Mouse (Mus musculus) hindbrain, embryonic 13.5 days (tissue): ENCODE data around the gene Pde11a. TPM values are rescaled to one million over a fixed set of nuclear protein-coding genes. Genes with fewer than 3 reads are reported as not detected.

Experiments used
- ATAC-seq: fragments of 200-750 bp; cut with Nextera tagmentation; 2 replicates; pipeline ENCODE4 v1.8.0; 2017; ENCODE audit warnings: moderate TSS enrichment; ENCODE audit not compliant: low FRiP score
- H3K27ac ChIP-seq: fragments of 300-500 bp; sonication (generic); 2 replicates; pipeline ENCODE4 v1.5.1; 2015; ENCODE audit warnings: inconsistent platforms, mild to moderate bottlenecking, moderate library complexity
- H3K27me3 ChIP-seq: fragments of 300-500 bp; sonication (generic); 2 replicates; pipeline ENCODE4 v1.6.1; 2015; ENCODE audit warnings: mild to moderate bottlenecking, inconsistent platforms
- H3K36me3 ChIP-seq: fragments of 300-500 bp; sonication (generic); 2 replicates; pipeline ENCODE4 v1.6.1; 2015; ENCODE audit warnings: mild to moderate bottlenecking, inconsistent platforms
- H3K4me1 ChIP-seq: fragments of 300-500 bp; sonication (generic); replicated peaks from 2 replicates; pipeline ENCODE4 v1.6.1; 2015; ENCODE audit warnings: inconsistent platforms
- H3K4me2 ChIP-seq: fragments of 300-500 bp; sonication (generic); 2 replicates; pipeline ENCODE4 v1.6.1; 2015; ENCODE audit warnings: inconsistent platforms, mild to moderate bottlenecking, moderate library complexity
- H3K4me3 ChIP-seq: fragments of 300-500 bp; sonication (generic); 2 replicates; pipeline ENCODE4 v1.5.1; 2015; ENCODE audit warnings: mild to moderate bottlenecking, inconsistent platforms
- H3K9ac ChIP-seq: fragments of 300-500 bp; sonication (generic); 2 replicates; pipeline ENCODE4 v1.6.1; 2015; ENCODE audit warnings: mild to moderate bottlenecking, inconsistent platforms
- H3K9me3 ChIP-seq: fragments of 300-500 bp; sonication (generic); 2 replicates; pipeline ENCODE4 v1.6.1; 2016; ENCODE audit warnings: inconsistent platforms
- WGBS: fragments of 180-500 bp; shearing (Covaris S2); methylation state at CpG from one replicate; pipeline ENCODE4 v1.1.7; 2015; 5-methylcytosine and 5-hydroxymethylcytosine counted together
- polyA plus RNA-seq: library from polyadenylated mRNA; unstranded; fragments of >200 nt; fragmentation: Nextera tagmentation; extraction: Ambion mirVana; gene quantifications from 2 replicates; pipeline ENCODE4 v1.2.1, GENCODE M21; 2015

The Pde11a gene
- polyA plus RNA-seq, 1 experiment from 2014 or later: 1.6 TPM

- H3K4me1 ChIP-seq: peaks cover 24% of the 10 kb centered on the region
Observed at GRCm38 (mm10) chr2:76053748-76054331, 284.7 kb downstream of the Pde11a start.

GRCm38 (mm10) chr2:76052897-76053505, 285.6 kb downstream of the Pde11a start:
- Histone ChIP-seq H3K4me3 (no peak overlapping the region), H3K27ac (peak overlapping the region; percentile 76), H3K27me3 (no peaks in the 10 kb centered on the region), H3K9me3 (no peaks in the 10 kb centered on the region), H3K4me2 (no peak overlapping the region), H3K4me1 (peaks cover 18% of the 10 kb centered on the region), H3K36me3 (no peaks in the 10 kb centered on the region), H3K9ac (no peak overlapping the region)
- no peak for ATAC-seq
- WGBS: 90% methylated on average over 1 of the region's 1 CpGs

More at GRCm38 (mm10) chr2:76053748-76054331, 284.7 kb downstream of the Pde11a start:
- Histone ChIP-seq H3K36me3 (no peaks in the 10 kb centered on the region), H3K4me3 (no peak overlapping the region), H3K9ac (no peak overlapping the region), H3K9me3 (no peaks in the 10 kb centered on the region), H3K27me3 (no peaks in the 10 kb centered on the region), H3K27ac (peak overlapping the region; percentile 76), H3K4me2 (no peak overlapping the region)
- ATAC-seq: no peak
- 54% methylated on average over 14 of the region's 14 CpGs for WGBS

GRCm38 (mm10) chr2:76051385-76051784, 287.2 kb downstream of the Pde11a start:
- Histone ChIP-seq H3K36me3 (no peaks in the 10 kb centered on the region), H3K4me2 (no peak overlapping the region), H3K27me3 (no peaks in the 10 kb centered on the region), H3K4me1 (peaks cover 15% of the 10 kb centered on the region), H3K9ac (no peak overlapping the region), H3K27ac (no peak overlapping the region), H3K4me3 (no peak overlapping the region), H3K9me3 (no peaks in the 10 kb centered on the region)
- ATAC-seq: no peak
- WGBS: 76% methylated on average over 11 of the region's 11 CpGs

DNA sequence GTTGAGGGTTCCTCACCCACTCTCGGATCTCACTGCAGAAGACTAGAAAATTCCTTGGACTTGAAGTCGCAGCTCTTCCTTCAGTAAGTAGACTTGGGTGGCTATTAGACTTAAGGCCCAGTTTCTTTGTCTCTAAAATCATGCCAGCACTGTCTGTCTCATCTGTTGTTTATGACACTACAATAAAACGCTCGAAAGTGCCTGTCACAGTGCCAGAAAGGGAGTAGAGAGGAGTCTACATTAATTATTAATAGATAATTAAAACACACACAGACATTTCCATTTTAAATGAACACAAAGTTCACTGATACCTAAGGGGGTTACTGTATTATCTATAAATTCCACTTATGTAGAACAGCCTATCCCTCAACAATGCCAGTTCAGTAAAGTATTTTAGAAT, 287.7 kb downstream of the Pde11a start:
- Histone ChIP-seq H3K4me3 (no peak overlapping the region), H3K36me3 (no peaks in the 10 kb centered on the region), H3K4me1 (peaks cover 15% of the 10 kb centered on the region), H3K9ac (no peak overlapping the region), H3K9me3 (no peaks in the 10 kb centered on the region), H3K27me3 (no peaks in the 10 kb centered on the region), H3K4me2 (no peak overlapping the region), H3K27ac (0 out of 2 replicates have a peak overlapping the region, but pooled peaks have one; percentile 55)
- 75% methylated on average over 4 of the region's 4 CpGs for WGBS
- no peak for ATAC-seq

DNA sequence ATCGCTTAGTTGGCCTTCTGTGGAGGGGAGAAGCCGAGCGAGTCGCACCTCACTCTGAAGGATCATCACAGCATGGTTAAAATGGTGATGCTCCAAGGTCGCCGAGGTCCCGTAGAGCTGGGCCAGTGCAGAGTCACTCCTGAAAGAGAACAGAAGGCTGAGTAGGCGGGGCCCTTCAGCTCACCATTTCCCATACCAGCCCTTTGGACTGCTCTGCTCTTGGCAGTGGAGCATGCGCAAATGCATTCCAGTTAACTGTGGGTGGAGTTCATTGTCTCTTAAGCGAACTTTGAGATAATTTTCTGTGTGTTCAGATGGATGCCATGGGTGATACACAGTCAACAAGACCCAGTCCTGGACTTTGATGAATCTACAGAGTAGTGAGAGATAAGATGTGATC, 288.5 kb downstream of the Pde11a start:
- no peak overlapping the region for H3K9ac ChIP-seq
- no peak overlapping the region for H3K27ac ChIP-seq
- no peak for ATAC-seq
- H3K36me3 ChIP-seq: no peaks in the 10 kb centered on the region
- peaks cover 15% of the 10 kb centered on the region for H3K4me1 ChIP-seq
- no peaks in the 10 kb centered on the region for H3K9me3 ChIP-seq
- no peak overlapping the region for H3K4me3 ChIP-seq
- H3K4me2 ChIP-seq: no peak overlapping the region
- WGBS: 69% methylated on average over 10 of the region's 10 CpGs
- H3K27me3 ChIP-seq: no peaks in the 10 kb centered on the region

- H3K4me2 ChIP-seq: no peak overlapping the region
- no peak overlapping the region for H3K9ac ChIP-seq
- WGBS: 79% methylated on average over 8 of the region's 8 CpGs
- H3K4me1 ChIP-seq: peaks cover 15% of the 10 kb centered on the region
- no peak overlapping the region for H3K4me3 ChIP-seq
- ATAC-seq: no peak
- no peaks in the 10 kb centered on the region for H3K9me3 ChIP-seq
- H3K27ac ChIP-seq: no peak overlapping the region
- no peaks in the 10 kb centered on the region for H3K27me3 ChIP-seq
- H3K36me3 ChIP-seq: no peaks in the 10 kb centered on the region
Observed at GRCm38 (mm10) chr2:76049529-76049928, 289.0 kb downstream of the Pde11a start.

- Histone ChIP-seq H3K27me3 (no peaks in the 10 kb centered on the region), H3K4me1 (0 out of 2 replicates have a peak, but pooled peaks cover 6% of the 10 kb centered on the region), H3K9me3 (no peaks in the 10 kb centered on the region), H3K9ac (no peak overlapping the region), H3K4me3 (no peak overlapping the region), H3K4me2 (no peak overlapping the region), H3K27ac (no peak overlapping the region), H3K36me3 (no peaks in the 10 kb centered on the region)
- WGBS: 84% methylated on average over 12 of the region's 12 CpGs
- ATAC-seq: no peak
Observed at GRCm38 (mm10) chr2:76047740-76048139, 290.8 kb downstream of the Pde11a start.

DNA sequence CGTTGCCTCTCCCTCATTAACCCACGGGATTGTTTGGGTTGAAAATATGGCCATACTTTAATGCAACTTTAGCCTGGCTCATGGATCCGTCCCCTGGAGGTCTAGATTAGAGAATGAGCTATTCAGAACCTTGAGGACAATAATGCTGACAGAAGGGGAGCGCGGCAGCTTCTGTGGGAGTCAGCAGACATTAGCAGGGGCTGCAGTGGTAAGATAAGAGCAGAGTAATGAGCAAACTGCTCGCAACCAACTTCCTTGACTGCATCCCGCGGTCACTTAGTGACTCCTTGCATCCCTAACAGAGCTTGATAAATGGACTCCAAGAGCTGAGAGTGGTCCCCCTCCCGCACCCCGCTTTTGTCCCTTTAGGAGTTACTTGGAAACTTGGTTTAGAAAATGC, 296.4 kb downstream of the Pde11a start:
- no peaks in the 10 kb centered on the region for H3K27me3 ChIP-seq
- WGBS: 80% methylated on average over 10 of the region's 10 CpGs
- no peak for ATAC-seq
- no peak overlapping the region for H3K4me2 ChIP-seq
- H3K4me3 ChIP-seq: no peak overlapping the region
- no peak overlapping the region for H3K27ac ChIP-seq
- no peaks in the 10 kb centered on the region for H3K36me3 ChIP-seq
- no peaks in the 10 kb centered on the region; the same call in 1 of the 2 replicates for H3K4me1 ChIP-seq
- H3K9me3 ChIP-seq: no peaks in the 10 kb centered on the region
- no peak overlapping the region for H3K9ac ChIP-seq

GRCm38 (mm10) chr2:76040116-76040515, 298.5 kb downstream of the Pde11a start:
- 94% methylated on average over 7 of the region's 7 CpGs for WGBS
- ATAC-seq: no peak
- no peaks in the 10 kb centered on the region; the same call in 1 of the 2 replicates for H3K4me1 ChIP-seq
- no peak overlapping the region for H3K4me3 ChIP-seq
- H3K9ac ChIP-seq: no peak overlapping the region
- no peaks in the 10 kb centered on the region for H3K9me3 ChIP-seq
- no peaks in the 10 kb centered on the region for H3K27me3 ChIP-seq
- no peak overlapping the region for H3K4me2 ChIP-seq
- H3K27ac ChIP-seq: no peak overlapping the region
- no peaks in the 10 kb centered on the region for H3K36me3 ChIP-seq

- Histone ChIP-seq H3K9ac (peak overlapping the region; percentile 66), H3K4me3 (no peak overlapping the region), H3K4me2 (peak overlapping the region; percentile 37), H3K36me3 (no peaks in the 10 kb centered on the region), H3K9me3 (no peaks in the 10 kb centered on the region), H3K27me3 (no peaks in the 10 kb centered on the region), H3K4me1 (peaks cover 25% of the 10 kb centered on the region), H3K27ac (peak overlapping the region; percentile 96)
- peak; percentile 66; the same call in 1 of the 2 replicates for ATAC-seq
- WGBS: 11% methylated on average over 8 of the region's 8 CpGs
Observed at GRCm38 (mm10) chr2:76030080-76030479, 308.5 kb downstream of the Pde11a start.

DNA sequence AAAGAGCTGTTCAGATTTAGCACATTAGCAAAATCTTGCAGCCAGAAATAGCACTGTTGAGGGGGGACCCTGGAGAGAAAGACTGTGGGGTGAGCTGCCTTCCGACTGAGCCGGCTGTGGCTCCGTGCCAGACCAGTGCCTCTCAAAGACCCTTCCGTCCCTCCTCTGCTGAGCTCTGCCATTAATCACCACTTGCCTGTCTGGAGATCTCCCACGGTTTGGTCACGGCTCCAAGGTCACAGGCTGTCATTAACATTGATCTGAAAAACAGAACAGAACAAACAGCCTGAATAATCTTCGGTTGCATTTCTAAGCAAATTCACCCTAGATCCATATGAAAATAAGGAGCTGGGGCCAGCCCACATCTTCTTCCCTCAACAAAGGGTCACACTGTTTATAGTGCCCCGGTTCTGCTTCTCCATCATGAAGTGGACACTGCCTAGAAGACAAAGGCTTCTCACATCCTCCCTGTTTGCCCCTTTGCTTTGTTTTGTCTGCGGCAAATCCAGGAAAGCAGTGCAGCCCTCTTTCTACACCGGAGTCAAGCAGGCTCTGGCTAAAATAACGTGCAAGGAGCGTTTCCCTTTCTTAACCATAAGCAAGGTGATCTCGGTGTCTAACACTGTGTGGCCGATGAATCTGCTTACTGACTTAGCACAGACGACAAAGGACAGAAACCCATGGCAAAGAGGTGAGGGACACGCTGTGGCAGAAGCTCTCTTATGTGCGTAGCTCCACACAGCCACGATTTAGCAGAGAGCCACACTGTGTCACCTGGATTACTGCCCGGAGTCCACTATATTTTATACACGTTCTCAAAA, 309.3 kb downstream of the Pde11a start:
- H3K9ac ChIP-seq: peak overlapping the region; percentile 66
- H3K4me1 ChIP-seq: peaks cover 25% of the 10 kb centered on the region
- H3K4me2 ChIP-seq: peak overlapping the region; percentile 37
- no peaks in the 10 kb centered on the region for H3K9me3 ChIP-seq
- no peaks in the 10 kb centered on the region for H3K36me3 ChIP-seq
- 8% methylated on average over 20 of the region's 20 CpGs for WGBS
- H3K27ac ChIP-seq: peak overlapping the region; percentile 96
- peak; percentile 79 for ATAC-seq
- H3K4me3 ChIP-seq: no peak overlapping the region
- no peaks in the 10 kb centered on the region for H3K27me3 ChIP-seq

DNA sequence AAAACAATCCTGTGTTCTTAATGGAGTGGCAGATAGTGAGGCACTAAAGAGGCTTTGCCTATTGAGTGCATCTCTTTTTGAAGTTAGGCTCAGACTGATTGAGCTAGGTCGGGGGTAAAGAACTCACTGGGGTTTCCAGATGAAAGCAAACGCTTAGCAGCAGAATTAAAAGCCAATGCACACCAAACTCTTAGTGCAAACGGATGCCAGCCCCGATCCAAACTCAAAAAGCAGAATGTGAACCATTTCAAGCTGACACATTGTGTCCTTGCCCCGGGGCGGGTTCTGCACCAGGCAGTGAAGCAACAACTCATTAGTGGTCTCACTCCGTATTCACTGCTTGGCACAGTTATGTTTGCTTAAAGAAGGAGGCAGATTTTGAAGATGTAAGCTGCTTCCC, 321.7 kb downstream of the Pde11a start:
- Histone ChIP-seq H3K4me2 (0 out of 2 replicates have a peak overlapping the region, but pooled peaks have one; percentile 6), H3K36me3 (no peaks in the 10 kb centered on the region), H3K4me1 (peaks cover 14% of the 10 kb centered on the region), H3K27ac (peak overlapping the region; percentile 6; the same call in 1 of the 2 replicates), H3K4me3 (no peak overlapping the region), H3K9ac (no peak overlapping the region), H3K9me3 (no peaks in the 10 kb centered on the region), H3K27me3 (no peaks in the 10 kb centered on the region)
- WGBS: 4% methylated on average over 7 of the region's 7 CpGs
- ATAC-seq: no peak
